8 mouse cellular contexts compared by ENCODE assay signal in genomic region chr5:33273777-33274084, GRCm38 (mm10). TPM values are rescaled to one million over a fixed set of nuclear protein-coding genes. Genes with fewer than 3 reads are reported as not detected.
DNase-seq lines count a peak whose midpoint lies in the region; ATAC-seq and TF ChIP-seq lines count a peak whose summit lies in the region.

No protein-coding gene starts in this region.

- peak overlapping the region; percentile 99 for H3K27ac ChIP-seq in left cerebral cortex, adult 2 months
- H3K27ac ChIP-seq in embryonic facial prominence, embryonic 10.5 days (replicated peaks), result peak overlapping the region; percentile 98
- peak overlapping the region; percentile 100 for H3K27ac ChIP-seq in hindbrain, embryonic 16.5 days (ENCODE audit: low read depth, low read length)
- peak overlapping the region; percentile 95 for H3K27ac ChIP-seq in midbrain, embryonic 12.5 days (replicated peaks)

- H3K36me3 ChIP-seq in embryonic facial prominence, embryonic 10.5 days (replicated peaks), result peaks cover 40% of the 10 kb centered on the region
- H3K36me3 ChIP-seq in hindbrain, embryonic 16.5 days (ENCODE audit: control insufficient read depth, insufficient read depth, low read length), result peaks cover 9% of the 10 kb centered on the region
- H3K36me3 ChIP-seq in midbrain, embryonic 12.5 days, result peaks cover 19% of the 10 kb centered on the region

- H3K4me3 ChIP-seq in left cerebral cortex, adult 2 months, result peak overlapping the region; percentile 81
- H3K4me3 ChIP-seq in embryonic facial prominence, embryonic 10.5 days, result peak overlapping the region; percentile 92
- H3K4me3 ChIP-seq in hindbrain, embryonic 16.5 days (ENCODE audit: low read length), result peak overlapping the region; percentile 66
- peak overlapping the region; percentile 87 for H3K4me3 ChIP-seq in midbrain, embryonic 12.5 days

- H3K27me3 ChIP-seq in embryonic facial prominence, embryonic 10.5 days (replicated peaks; ENCODE audit: low read depth, poor library complexity, severe bottlenecking), result peaks cover 6% of the 10 kb centered on the region; the same call in 1 of the 2 replicates
- H3K27me3 ChIP-seq in hindbrain, embryonic 16.5 days (replicated peaks; ENCODE audit: control insufficient read depth, insufficient read depth, low read length), result no peaks in the 10 kb centered on the region
- no peaks in the 10 kb centered on the region for H3K27me3 ChIP-seq in midbrain, embryonic 12.5 days

- peaks cover 37% of the 10 kb centered on the region for H3K4me1 ChIP-seq in embryonic facial prominence, embryonic 10.5 days
- H3K4me1 ChIP-seq in hindbrain, embryonic 16.5 days (ENCODE audit: control insufficient read depth, insufficient read depth, low read depth, low read length), result peaks cover 32% of the 10 kb centered on the region
- H3K4me1 ChIP-seq in midbrain, embryonic 12.5 days, result peaks cover 41% of the 10 kb centered on the region

- peak overlapping the region; percentile 95 for H3K4me2 ChIP-seq in hindbrain, embryonic 16.5 days (ENCODE audit: low read length)
- peak overlapping the region; percentile 80 for H3K4me2 ChIP-seq in midbrain, embryonic 12.5 days (replicated peaks)

- no peak for TF ChIP-seq CTCF in left cerebral cortex, adult 2 months (IDR thresholded peaks at IDR 0.05)

- WGBS in embryonic facial prominence, embryonic 10.5 days, result 25% methylated on average over 6 of the region's 6 CpGs
- WGBS in hindbrain, embryonic 16.5 days, result 6% methylated on average over 6 of the region's 6 CpGs
- WGBS in midbrain, embryonic 12.5 days, result 8% methylated on average over 6 of the region's 6 CpGs

- no peak for DNase-seq in left cerebral cortex, adult 2 months (ENCODE audit: extremely low spot score in 1 of 2, low spot score in 2 of 2)
- DNase-seq in left cerebral cortex, postnatal 36 days (ENCODE audit: low spot score in 2 of 2), result no peak
- no peak for DNase-seq in embryonic facial prominence, embryonic 10.5 days (ENCODE audit: low spot score)
- DNase-seq in ovary, adult 18-20 months (ENCODE audit: low spot score), result no peak
- no peak for DNase-seq in layer of hippocampus, postnatal 25 days (ENCODE audit: extremely low spot score in 1 of 2, low spot score in 1 of 2)
- DNase-seq in yolk sac, embryonic 10.5 days (ENCODE audit: low spot score), result no peak

- H3K9ac ChIP-seq in hindbrain, embryonic 16.5 days (ENCODE audit: low read depth, low read length), result peak overlapping the region; percentile 88
- peak overlapping the region; percentile 92 for H3K9ac ChIP-seq in midbrain, embryonic 12.5 days (replicated peaks)

- peak; percentile 4 for ATAC-seq in hindbrain, embryonic 16.5 days
- ATAC-seq in midbrain, embryonic 12.5 days (ENCODE audit: low FRiP score, low read depth), result peak; percentile 3; the same call in 1 of the 2 replicates

- H3K9me3 ChIP-seq in embryonic facial prominence, embryonic 10.5 days, result no peaks in the 10 kb centered on the region
- no peaks in the 10 kb centered on the region for H3K9me3 ChIP-seq in hindbrain, embryonic 16.5 days (ENCODE audit: control insufficient read depth, low read length)
- no peaks in the 10 kb centered on the region for H3K9me3 ChIP-seq in midbrain, embryonic 12.5 days

- intact Hi-C loops in left cerebral cortex, adult 2 months (cut with DNase I), result loop anchor here (1.0 to 10.0 kb wide), 3 partner anchors 53 to 381 kb away; partner anchors contain the start of genes Maea, Slbp, Tacc3 and Tmem129
- intact Hi-C loops in left cerebral cortex, postnatal 36 days (cut with DNase I), result loop anchor here (1.0 to 2.0 kb wide), 2 partner anchors 61 to 105 kb away; partner anchors contain the start of genes Maea and Uvssa

RNA-seq across cellular contexts. Expression of gene Ctbp1, which starts 1.1 kb away (rescaled TPM):
- total RNA-seq in left cerebral cortex, adult 2 months (2021), result 100 to 1,000 TPM; 315 to 319 TPM
- total RNA-seq in left cerebral cortex, postnatal 36 days (2021), result 100 to 1,000 TPM; 298 to 335 TPM
- polyA plus RNA-seq in embryonic facial prominence, embryonic 10.5 days (2016; fragmentation: Nextera tagmentation; extraction: Ambion mirVana), result 419 and 420 TPM in 2 replicates
- 402 and 446 TPM in 2 replicates for polyA plus RNA-seq in hindbrain, embryonic 16.5 days (2015; fragmentation: Nextera tagmentation; extraction: Ambion mirVana)
- 570 and 571 TPM in 2 replicates for polyA plus RNA-seq in midbrain, embryonic 12.5 days (2016; fragmentation: Nextera tagmentation; extraction: Ambion mirVana)
- total RNA-seq in layer of hippocampus, postnatal 25 days (2021), result 100 to 1,000 TPM; 277 to 297 TPM

RNA-seq across cellular contexts. Expression of gene Spon2, which starts 55.5 kb away (rescaled TPM):
- under 1 TPM in 1 of 2 experiments, not detected in 1; 0.56 TPM for total RNA-seq in left cerebral cortex, adult 2 months (2021)
- total RNA-seq in left cerebral cortex, postnatal 36 days (2021), result under 1 TPM in 1 of 2 experiments, not detected in 1; 0.18 TPM
- 3.5 and 3.6 TPM in 2 replicates for polyA plus RNA-seq in embryonic facial prominence, embryonic 10.5 days (2016; fragmentation: Nextera tagmentation; extraction: Ambion mirVana)
- polyA plus RNA-seq in hindbrain, embryonic 16.5 days (2015; fragmentation: Nextera tagmentation; extraction: Ambion mirVana), result 4.7 and 6.2 TPM in 2 replicates
- polyA plus RNA-seq in midbrain, embryonic 12.5 days (2016; fragmentation: Nextera tagmentation; extraction: Ambion mirVana), result 2.0 and 2.9 TPM in 2 replicates
- under 1 TPM in 1 of 2 experiments, not detected in 1; 0.17 TPM for total RNA-seq in layer of hippocampus, postnatal 25 days (2021)
